Mouse (Mus musculus): ENCODE measurements around the gene Gm21149.
"Not testable (repeated sequence)": the region's sequence is repeated elsewhere in the genome, so short reads cannot be mapped to it uniquely, and the experiment has no call there.

Gm21149 gene

GRCm38 (mm10) chr5:15461613-15462012 is 14.7 kb downstream of the Gm21149 start:
- DNase-seq, result not testable (repeated sequence)

GRCm38 (mm10) chr5:15457865-15458571 is 18.3 kb downstream of the Gm21149 start:
- DNase-seq, result not testable (repeated sequence)

All from lung, postnatal 4 days (tissue).